Mouse (Mus musculus) hindbrain, embryonic 15.5 days (tissue): ENCODE data around the gene Cldn7. TPM values are rescaled to one million over a fixed set of nuclear protein-coding genes. Genes with fewer than 3 reads are reported as not detected.
"Not testable (repeated sequence)": the region's sequence is repeated elsewhere in the genome, so short reads cannot be mapped to it uniquely, and the experiment has no call there.

Experiments used
- ATAC-seq: fragments of 200-750 bp; cut with Nextera tagmentation; 2 replicates; pipeline ENCODE4 v1.8.0; 2017; ENCODE audit warnings: low read depth, moderate number of reproducible peaks, moderate TSS enrichment; ENCODE audit not compliant: low FRiP score
- H3K27ac ChIP-seq: fragments of 300-500 bp; sonication (generic); replicated peaks from 2 replicates; pipeline ENCODE4 v1.5.1; 2015; ENCODE audit warnings: mild to moderate bottlenecking, inconsistent platforms
- H3K27me3 ChIP-seq: fragments of 300-500 bp; sonication (generic); 2 replicates; pipeline ENCODE4 v1.6.1; 2015; ENCODE audit warnings: control low read depth, inconsistent platforms
- H3K36me3 ChIP-seq: fragments of 300-500 bp; sonication (generic); 2 replicates; pipeline ENCODE4 v1.6.1; 2015; ENCODE audit warnings: control low read depth, inconsistent platforms
- H3K4me1 ChIP-seq: fragments of 300-500 bp; sonication (generic); replicated peaks from 2 replicates; pipeline ENCODE4 v1.6.1; 2015; ENCODE audit warnings: control low read depth, inconsistent platforms
- H3K4me2 ChIP-seq: fragments of 300-500 bp; sonication (generic); 2 replicates; pipeline ENCODE4 v1.6.1; 2015; ENCODE audit warnings: moderate library complexity, mild to moderate bottlenecking, inconsistent platforms
- H3K4me3 ChIP-seq: fragments of 300-500 bp; sonication (generic); 2 replicates; pipeline ENCODE4 v1.5.1; 2015; ENCODE audit warnings: mild to moderate bottlenecking, inconsistent platforms
- H3K9ac ChIP-seq: fragments of 300-500 bp; sonication (generic); 2 replicates; pipeline ENCODE4 v1.6.1; 2015; ENCODE audit warnings: inconsistent platforms
- H3K9me3 ChIP-seq: fragments of 300-500 bp; sonication (generic); 2 replicates; pipeline ENCODE4 v1.6.1; 2016; ENCODE audit warnings: control low read depth, inconsistent platforms
- WGBS: fragments of 180-500 bp; shearing (Covaris S2); methylation state at CpG from one replicate; pipeline ENCODE4 v1.1.7; 2015; 5-methylcytosine and 5-hydroxymethylcytosine counted together
- polyA plus RNA-seq: library from polyadenylated mRNA; unstranded; fragments of >200 nt; fragmentation: Nextera tagmentation; extraction: Ambion mirVana; gene quantifications from 2 replicates; pipeline ENCODE4 v1.2.1, GENCODE M21; 2015

Gene Cldn7
- 0.34 and 1.0 TPM in 2 replicates for polyA plus RNA-seq

GRCm38 (mm10) chr11:69964650-69965270, at the start of gene Cldn7:
Gene Cldn7 (plus strand): TSS chr11:69964779.
- H3K36me3 ChIP-seq, result peaks cover 16% of the 10 kb centered on the region
- 0 out of 2 replicates have a peak within 1 kb of the TSS, but pooled peaks have one; percentile 3 for H3K4me3 ChIP-seq
- 13% methylated on average over 24 of the region's 24 CpGs for WGBS
- H3K4me1 ChIP-seq, result peaks cover 15% of the 10 kb centered on the region
- peaks cover 74% of the 10 kb centered on the region for H3K27me3 ChIP-seq
- no peak within 1 kb of the TSS for H3K9ac ChIP-seq
- ATAC-seq, result no peak
- no peaks in the 10 kb centered on the region for H3K9me3 ChIP-seq
- H3K27ac ChIP-seq, result no peak within 1 kb of the TSS
- H3K4me2 ChIP-seq, result peak within 1 kb of the TSS; percentile 27

GRCm38 (mm10) chr11:69914917-69915430, 49.6 kb upstream of the Cldn7 start:
- Histone ChIP-seq H3K4me1 (peaks cover 43% of the 10 kb centered on the region), H3K36me3 (peaks cover 72% of the 10 kb centered on the region), H3K27me3 (no peaks in the 10 kb centered on the region), H3K4me3 (peak overlapping the region; percentile 65), H3K27ac (no peak overlapping the region), H3K4me2 (peak overlapping the region; percentile 97), H3K9me3 (no peaks in the 10 kb centered on the region), H3K9ac (peak overlapping the region; percentile 71)
- no peak for ATAC-seq
- 43% methylated on average over 9 of the region's 9 CpGs for WGBS

- H3K27ac ChIP-seq, result no peak overlapping the region
- 0 out of 2 replicates have a peak overlapping the region, but pooled peaks have one; percentile 97 for H3K4me2 ChIP-seq
- H3K9ac ChIP-seq, result no peak overlapping the region
- ATAC-seq, result no peak
- H3K4me3 ChIP-seq, result no peak overlapping the region
- no peaks in the 10 kb centered on the region for H3K9me3 ChIP-seq
- peaks cover 62% of the 10 kb centered on the region for H3K36me3 ChIP-seq
- peaks cover 46% of the 10 kb centered on the region for H3K4me1 ChIP-seq
- no peaks in the 10 kb centered on the region for H3K27me3 ChIP-seq
- 75% methylated on average over 5 of the region's 5 CpGs for WGBS
These were observed 48.6 kb upstream of the Cldn7 start for GRCm38 (mm10) chr11:69915667-69916627.

- WGBS, result 58% methylated on average over 7 of the region's 7 CpGs
- Histone ChIP-seq H3K36me3 (peaks cover 53% of the 10 kb centered on the region), H3K4me1 (peaks cover 46% of the 10 kb centered on the region)
- H3K9ac ChIP-seq, ATAC-seq, H3K27me3 ChIP-seq, H3K4me2 ChIP-seq, H3K4me3 ChIP-seq, H3K9me3 ChIP-seq, H3K27ac ChIP-seq: not testable (repeated sequence)
These were observed 47.8 kb upstream of the Cldn7 start for GRCm38 (mm10) chr11:69916652-69917378.

GRCm38 (mm10) chr11:69917379-69917948, 47.1 kb upstream of the Cldn7 start:
- 89% methylated on average over 8 of the region's 8 CpGs for WGBS
- Histone ChIP-seq H3K4me2 (no peak overlapping the region), H3K9ac (no peak overlapping the region), H3K27ac (no peak overlapping the region), H3K4me1 (peaks cover 51% of the 10 kb centered on the region), H3K36me3 (peaks cover 47% of the 10 kb centered on the region), H3K9me3 (no peaks in the 10 kb centered on the region), H3K4me3 (no peak overlapping the region), H3K27me3 (no peaks in the 10 kb centered on the region)
- no peak for ATAC-seq

- Histone ChIP-seq H3K27me3 (no peaks in the 10 kb centered on the region), H3K36me3 (peaks cover 43% of the 10 kb centered on the region), H3K27ac (no peak overlapping the region), H3K9me3 (no peaks in the 10 kb centered on the region), H3K9ac (no peak overlapping the region), H3K4me2 (no peak overlapping the region), H3K4me1 (peaks cover 52% of the 10 kb centered on the region), H3K4me3 (no peak overlapping the region)
- ATAC-seq, result no peak
- WGBS, result 91% methylated on average over 5 of the region's 5 CpGs
These were observed 46.5 kb upstream of the Cldn7 start for GRCm38 (mm10) chr11:69918118-69918517.

GRCm38 (mm10) chr11:69919053-69919452, 45.5 kb upstream of the Cldn7 start:
- Histone ChIP-seq H3K36me3 (peaks cover 41% of the 10 kb centered on the region), H3K9me3 (no peaks in the 10 kb centered on the region), H3K9ac (no peak overlapping the region), H3K4me2 (peak overlapping the region; percentile 93), H3K4me3 (peak overlapping the region; percentile 91), H3K4me1 (peaks cover 46% of the 10 kb centered on the region), H3K27me3 (no peaks in the 10 kb centered on the region), H3K27ac (no peak overlapping the region)
- WGBS, result 83% methylated on average over 9 of the region's 9 CpGs
- no peak for ATAC-seq

GRCm38 (mm10) chr11:69919661-69920265, 44.8 kb upstream of the Cldn7 start:
- Histone ChIP-seq H3K9ac (peak overlapping the region; percentile 87), H3K9me3 (no peaks in the 10 kb centered on the region), H3K4me1 (peaks cover 40% of the 10 kb centered on the region), H3K36me3 (peaks cover 41% of the 10 kb centered on the region), H3K4me3 (peak overlapping the region; percentile 91), H3K4me2 (peak overlapping the region; percentile 93), H3K27ac (peak overlapping the region; percentile 95), H3K27me3 (no peaks in the 10 kb centered on the region)
- no peak for ATAC-seq
- 2% methylated on average over 17 of the region's 17 CpGs for WGBS

- H3K36me3 ChIP-seq, result peaks cover 35% of the 10 kb centered on the region
- H3K4me2 ChIP-seq, result peak overlapping the region; percentile 93
- peaks cover 33% of the 10 kb centered on the region for H3K4me1 ChIP-seq
- peak; percentile 25 for ATAC-seq
- H3K9me3 ChIP-seq, result no peaks in the 10 kb centered on the region
- H3K9ac ChIP-seq, result peak overlapping the region; percentile 87
- H3K27me3 ChIP-seq, result no peaks in the 10 kb centered on the region
- H3K27ac ChIP-seq, result peak overlapping the region; percentile 95
- WGBS, result under 1% methylated on average over 49 of the region's 65 CpGs
- H3K4me3 ChIP-seq, result peak overlapping the region; percentile 91
These were observed 44.1 kb upstream of the Cldn7 start for GRCm38 (mm10) chr11:69920266-69921031.

- ATAC-seq, result peak; percentile 97
- H3K4me1 ChIP-seq, result peaks cover 28% of the 10 kb centered on the region
- no peaks in the 10 kb centered on the region for H3K9me3 ChIP-seq
- under 1% methylated on average over 75 of the region's 78 CpGs for WGBS
- peak within 1 kb of the TSS; percentile 95 for H3K27ac ChIP-seq
- H3K36me3 ChIP-seq, result peaks cover 27% of the 10 kb centered on the region
- H3K9ac ChIP-seq, result peak within 1 kb of the TSS; percentile 87
- H3K27me3 ChIP-seq, result no peaks in the 10 kb centered on the region
- H3K4me2 ChIP-seq, result peak within 1 kb of the TSS; percentile 93
- peak within 1 kb of the TSS; percentile 91 for H3K4me3 ChIP-seq
These were observed 43.2 kb upstream of the Cldn7 start, which contains the start of gene Eif5a for GRCm38 (mm10) chr11:69921114-69922011. Gene Eif5a (minus strand): TSS chr11:69921958.
